Mouse (Mus musculus) CH12.LX (cell line): Measurements from ENCODE around the gene Kcnn3. TPM values are rescaled to one million over a fixed set of nuclear protein-coding genes. Genes with fewer than 3 reads are reported as not detected.

Source experiments
- DNase-seq: peaks from one replicate; pipeline ENCODE4 v3.0.0-alpha.2; 2013; ENCODE audit errors: extremely low read depth
- H3K27ac ChIP-seq: 2 replicates; pipeline ENCODE4 v1.5.1; 2012; ENCODE audit warnings: low read depth, mild to moderate bottlenecking, control low read depth, moderate library complexity; ENCODE audit not compliant: insufficient read depth
- H3K27me3 ChIP-seq: replicated peaks from 2 replicates; pipeline ENCODE3; 2012; ENCODE audit warnings: inconsistent platforms
- H3K36me3 ChIP-seq, 2 experiments: replicated peaks in 1 of 2; 2 replicates each; pipeline versions ENCODE3 to v1.6.1; 2012; ENCODE audit warnings: inconsistent platforms in 1 of 2, low read length in 1 of 2, mild to moderate bottlenecking in 1 of 2, mixed read lengths in 1 of 2, moderate library complexity in 1 of 2; ENCODE audit not compliant: control insufficient read depth in 1 of 2, insufficient read depth in 1 of 2
- H3K4me1 ChIP-seq, 2 experiments: 2 replicates each; pipeline ENCODE4 v1.6.1; 2012; ENCODE audit warnings: inconsistent platforms in 1 of 2, moderate library complexity in 1 of 2; ENCODE audit not compliant: insufficient read depth in 2 of 2, control insufficient read depth in 1 of 2
- H3K4me2 ChIP-seq: 2 replicates; pipeline ENCODE4 v1.6.1; 2012; ENCODE audit warnings: low read depth, mild to moderate bottlenecking, control low read depth; ENCODE audit not compliant: poor library complexity, insufficient read depth, severe bottlenecking
- H3K4me3 ChIP-seq, 3 experiments: fragments of 150-350 bp in 1 of 3; sonication (generic) in 1 of 3; replicated peaks in 1 of 3; 2 replicates each; pipeline versions ENCODE3 to v1.5.1; 2011 to 2012; ENCODE audit warnings: low read depth in 2 of 3, low read length in 2 of 3, mild to moderate bottlenecking in 2 of 3, moderate library complexity in 2 of 3, control low read depth in 1 of 3, improper control_type of control experiment in 1 of 3, inconsistent platforms in 1 of 3, mixed read lengths in 1 of 3; ENCODE audit not compliant: poor library complexity in 1 of 3
- H3K79me2 ChIP-seq: replicated peaks from 2 replicates; pipeline ENCODE4 v1.6.1; 2012; ENCODE audit warnings: mild to moderate bottlenecking, moderate library complexity; ENCODE audit not compliant: control insufficient read depth, poor library complexity, insufficient read depth, severe bottlenecking; ENCODE audit errors: extremely low read depth
- H3K9ac ChIP-seq: 2 replicates; pipeline ENCODE4 v1.6.1; 2012; ENCODE audit warnings: low read depth, mild to moderate bottlenecking, control low read depth, moderate library complexity; ENCODE audit not compliant: insufficient read depth
- H3K9me3 ChIP-seq: replicated peaks from 2 replicates; pipeline ENCODE3; 2012; ENCODE audit warnings: low read length, inconsistent platforms, mixed read lengths
- CHD1 ChIP-seq: IDR thresholded peaks from 2 replicates; pipeline ENCODE4 v1.6.1; 2012; ENCODE audit warnings: low read depth, low read length, improper control_type of control experiment, inconsistent platforms
- CHD2 ChIP-seq: IDR thresholded peaks from 2 replicates; pipeline ENCODE4 v1.6.1; 2011; ENCODE audit warnings: low read length, improper control_type of control experiment
- CTCF ChIP-seq, 2 experiments: IDR thresholded peaks in 1 of 2; conservative IDR thresholded peaks in 1 of 2; 2 replicates each; pipeline ENCODE4 v1.5.1; 2011 to 2012; ENCODE audit warnings: low read depth in 2 of 2, low read length in 2 of 2, improper control_type of control experiment in 1 of 2, inconsistent platforms in 1 of 2, mild to moderate bottlenecking in 1 of 2, moderate library complexity in 1 of 2
- ELF1 ChIP-seq: IDR thresholded peaks from 2 replicates; pipeline ENCODE4 v1.6.1; 2014; ENCODE audit warnings: low read depth, mild to moderate bottlenecking, inconsistent platforms, low read length, improper control_type of control experiment
- ETS1 ChIP-seq: conservative IDR thresholded peaks from 2 replicates; pipeline ENCODE4 v1.6.1; 2012; ENCODE audit warnings: low read depth, mild to moderate bottlenecking, inconsistent platforms, low read length, improper control_type of control experiment, moderate library complexity
- IRF4 ChIP-seq: IDR thresholded peaks from 2 replicates; pipeline ENCODE4 v1.6.1; 2014; ENCODE audit warnings: low read depth, mild to moderate bottlenecking, inconsistent platforms, low read length, improper control_type of control experiment
- JUN ChIP-seq: IDR thresholded peaks from 2 replicates; pipeline ENCODE4 v1.6.1; 2011; ENCODE audit warnings: low read depth, mild to moderate bottlenecking, low read length, improper control_type of control experiment, moderate library complexity; ENCODE audit not compliant: insufficient read depth
- JUND ChIP-seq: conservative IDR thresholded peaks from 2 replicates; pipeline ENCODE4 v1.6.1; 2011; ENCODE audit warnings: low read depth, low read length, improper control_type of control experiment
- KAT2A ChIP-seq: IDR thresholded peaks from 2 replicates; pipeline ENCODE4 v1.6.1; 2012; ENCODE audit warnings: low read length, improper control_type of control experiment, inconsistent platforms; ENCODE audit not compliant: insufficient replicate concordance
- MAFK ChIP-seq: IDR thresholded peaks from 2 replicates; pipeline ENCODE4 v1.6.1; 2011; ENCODE audit warnings: low read length, improper control_type of control experiment; ENCODE audit not compliant: insufficient replicate concordance
- MAX ChIP-seq: IDR thresholded peaks from 2 replicates; pipeline ENCODE4 v1.6.1; 2011; ENCODE audit warnings: low read length, improper control_type of control experiment
- MAZ ChIP-seq: IDR thresholded peaks from 2 replicates; pipeline ENCODE4 v1.6.1; 2012; ENCODE audit warnings: low read depth, mild to moderate bottlenecking, inconsistent platforms, low read length, improper control_type of control experiment, moderate library complexity
- POLR2A ChIP-seq: IDR thresholded peaks from 2 replicates; pipeline ENCODE4 v1.6.1; 2011; ENCODE audit warnings: low read depth, mild to moderate bottlenecking, improper control_type of control experiment, low read length
- POLR2AphosphoS2 ChIP-seq: IDR thresholded peaks from 2 replicates; pipeline ENCODE4 v1.6.1; 2011; ENCODE audit warnings: low read depth, low read length, improper control_type of control experiment
- RAD21 ChIP-seq: IDR thresholded peaks from 2 replicates; pipeline ENCODE4 v1.6.1; 2011; ENCODE audit warnings: low read depth, mild to moderate bottlenecking, low read length, improper control_type of control experiment, moderate library complexity
- RCOR1 ChIP-seq: conservative IDR thresholded peaks from 2 replicates; pipeline ENCODE4 v1.6.1; 2012; ENCODE audit warnings: low read depth, mild to moderate bottlenecking, inconsistent platforms, low read length, improper control_type of control experiment
- SIN3A ChIP-seq: IDR thresholded peaks from 2 replicates; pipeline ENCODE4 v1.6.1; 2012; ENCODE audit warnings: low read length, improper control_type of control experiment, inconsistent platforms
- SMC3 ChIP-seq: IDR thresholded peaks from 2 replicates; pipeline ENCODE4 v1.6.1; 2011; ENCODE audit warnings: low read depth, low read length, improper control_type of control experiment
- TBP ChIP-seq: conservative IDR thresholded peaks from 2 replicates; pipeline ENCODE4 v1.6.1; 2011; ENCODE audit warnings: low read depth, low read length, improper control_type of control experiment
- UBTF ChIP-seq: IDR thresholded peaks from 2 replicates; pipeline ENCODE4 v1.6.1; 2012; ENCODE audit warnings: low read depth, mild to moderate bottlenecking, inconsistent platforms, low read length, improper control_type of control experiment, moderate library complexity
- USF1 ChIP-seq: IDR thresholded peaks from 2 replicates; pipeline ENCODE4 v1.6.1; 2014; ENCODE audit warnings: low read depth, mild to moderate bottlenecking, inconsistent platforms, low read length, improper control_type of control experiment
- ZKSCAN1 ChIP-seq: IDR thresholded peaks from 2 replicates; pipeline ENCODE4 v1.6.1; 2012; ENCODE audit warnings: low read depth, inconsistent platforms, low read length, improper control_type of control experiment, borderline replicate concordance
- ZNF384 ChIP-seq: IDR thresholded peaks from 2 replicates; pipeline ENCODE4 v1.6.1; 2012; ENCODE audit warnings: low read depth, low read length, improper control_type of control experiment, inconsistent platforms
- dilution Hi-C: fragments of 300-500 bp; cut with MboI; formaldehyde crosslinking; loops from 2 replicates; pipeline ENCODE4 v1.14.3; 2020; ENCODE audit warnings: low sequenced_read_pairs; ENCODE audit not compliant: extremely low pct_unique_long_range_greater_than_20kb, extremely low pct_ligation_motif_present
- in situ Hi-C: fragments of 300-500 bp; cut with MboI; formaldehyde crosslinking; loops from 3 replicates; pipeline ENCODE4 v1.14.3; 2019; ENCODE audit warnings: low sequenced_read_pairs, low pct_ligation_motif_present, low pct_unique_long_range_greater_than_20kb, mixed read lengths
- polyA plus RNA-seq: library from polyadenylated mRNA; unstranded; fragments of >175 nt; gene quantifications from 2 replicates; pipeline ENCODE4 v1.2.1, GENCODE M21; 2012; ENCODE audit warnings: low read depth; ENCODE audit not compliant: insufficient read length
- total RNA-seq, 2 experiments: library from RNA; depleted of rRNA; stranded (reverse); fragments of 300-350 nt in 1 of 2; fragments of >200 nt in 1 of 2; gene quantifications; 2 replicates each; pipeline ENCODE4 v1.2.3; 2012 to 2014

The Kcnn3 gene
- total and polyA plus RNA-seq, 3 experiments: 0.06 TPM; not detected in 2

GRCm38 (mm10) chr3:89496366-89496765 is 23.6 kb upstream of the Kcnn3 start:
- peaks cover 7 to 12% of the 10 kb centered on the region in 2 experiments for H3K4me1 ChIP-seq
- in situ Hi-C loops: no loop called here

GRCm38 (mm10) chr3:89499696-89500095 is 20.3 kb upstream of the Kcnn3 start:
- TF ChIP-seq ELF1: no peak
- TF ChIP-seq SMC3: no peak
- TF ChIP-seq ETS1: no peak
- TF ChIP-seq JUND: no peak
- TF ChIP-seq JUN: no peak
- TF ChIP-seq TBP: no peak
- no peak for TF ChIP-seq SIN3A
- no peak for TF ChIP-seq RCOR1
- TF ChIP-seq RAD21: no peak
- TF ChIP-seq POLR2A: no peak
- no peak for TF ChIP-seq KAT2A
- no peak for TF ChIP-seq USF1
- no peak for TF ChIP-seq CHD2
- TF ChIP-seq MAZ: no peak
- TF ChIP-seq CHD1: no peak
- TF ChIP-seq ZKSCAN1: no peak
- no peak for TF ChIP-seq IRF4
- no peak for TF ChIP-seq MAFK
- no peak for TF ChIP-seq ZNF384
- TF ChIP-seq MAX: no peak
- dilution Hi-C loops: no loop called here

More at GRCm38 (mm10) chr3:89496366-89496765, 23.6 kb upstream of the Kcnn3 start:
- dilution Hi-C loops: no loop called here
- DNase-seq: no peak
- H3K27ac ChIP-seq: no peak overlapping the region
- peaks cover 9% of the 10 kb centered on the region for H3K9me3 ChIP-seq
- H3K4me3 ChIP-seq: no peak overlapping the region
- no peak overlapping the region for H3K4me2 ChIP-seq
- TF ChIP-seq POLR2AphosphoS2 (no peak), CTCF (conservative IDR thresholded peaks at IDR 0.05 in 1 of 2, IDR thresholded peaks at IDR 0.05 in 1 of 2; ENCODE audit: low read depth in 2 of 2, low read length in 2 of 2) (peak in 1 of 2 experiments; percentile 27; a peak in 2 of 4 replicates), KAT2A (no peak), UBTF (no peak), MAFK (no peak)
- H3K36me3 ChIP-seq: no peaks in the 10 kb centered on the region
- no peaks in the 10 kb centered on the region for H3K79me2 ChIP-seq
- H3K27me3 ChIP-seq: no peaks in the 10 kb centered on the region
- H3K9ac ChIP-seq: no peak overlapping the region

More at GRCm38 (mm10) chr3:89499696-89500095, 20.3 kb upstream of the Kcnn3 start:
- Histone ChIP-seq H3K27me3 (peaks cover 3% of the 10 kb centered on the region), H3K4me2 (no peak overlapping the region), H3K36me3 (no peaks in the 10 kb centered on the region), H3K9ac (no peak overlapping the region), H3K9me3 (peaks cover 5% of the 10 kb centered on the region), H3K4me3 (no peak overlapping the region), H3K79me2 (no peaks in the 10 kb centered on the region), H3K27ac (no peak overlapping the region), H3K4me1 (peaks cover 0 to 3% of the 10 kb centered on the region in 2 experiments; a peak in 1 of 4 replicates)
- in situ Hi-C loops: no loop called here
- DNase-seq: no peak
